Mouse (Mus musculus) olfactory bulb, adult 2 months (tissue): ENCODE results near the gene Timm10.
A peak's percentile ranks its signal among the peaks of the same experiment; 100 is the strongest.

Experiments
- CTCF ChIP-seq: fragments of 200-500 bp; IDR thresholded peaks from 2 replicates; pipeline ENCODE4 v1.5.1; 2012; ENCODE audit warnings: low read depth, mild to moderate bottlenecking, low read length, moderate library complexity; ENCODE audit not compliant: insufficient read depth
- POLR2A ChIP-seq: fragments of 200-500 bp; IDR thresholded peaks from 2 replicates; pipeline ENCODE4 v1.6.1; 2012; ENCODE audit warnings: mild to moderate bottlenecking, low read depth, low read length, moderate library complexity; ENCODE audit not compliant: insufficient read depth

- TF ChIP-seq CTCF: peak; percentile 54
- no peak for TF ChIP-seq POLR2A
Measured at GRCm38 (mm10) chr2:84865616-84866571, 39.1 kb downstream of the Timm10 start.
